In genomic region chr8:122749333-122749958, GRCm38 (mm10) we compare ENCODE assay signal across 13 mouse cellular contexts. TPM values are rescaled to one million over a fixed set of nuclear protein-coding genes. Genes with fewer than 3 reads are reported as not detected.
DNase-seq lines count a peak whose midpoint lies in the region; ATAC-seq and TF ChIP-seq lines count a peak whose summit lies in the region.
"Had no signal": no experiment of that assay in that cellular context is flagged by ENCODE, and none has a peak within 500 bp of the region (broad histone marks: within the 10 kb centered on the region; RNA-seq: fewer than 3 reads in every experiment).

No protein-coding gene starts in this region.

- H3K36me3 ChIP-seq in neural tube, embryonic 12.5 days: no peaks in the 10 kb centered on the region
- no peaks in the 10 kb centered on the region for H3K36me3 ChIP-seq in forebrain, embryonic 14.5 days (ENCODE audit: control insufficient read depth, insufficient read depth, low read length)
- H3K36me3 ChIP-seq in hindbrain, embryonic 15.5 days: no peaks in the 10 kb centered on the region

- 56% methylated on average over 6 of the region's 6 CpGs for WGBS in neural tube, embryonic 12.5 days
- WGBS in forebrain, embryonic 14.5 days: 50% methylated on average over 6 of the region's 6 CpGs
- WGBS in hindbrain, embryonic 15.5 days: 34% methylated on average over 6 of the region's 6 CpGs
- 29% methylated on average over 6 of the region's 6 CpGs for WGBS in olfactory bulb, adult 2 months

- H3K27ac ChIP-seq in neural tube, embryonic 12.5 days: 0 out of 2 replicates have a peak overlapping the region, but pooled peaks have one; percentile 33
- H3K27ac ChIP-seq in forebrain, embryonic 14.5 days (ENCODE audit: low read depth, low read length): peak overlapping the region; percentile 67
- H3K27ac ChIP-seq in hindbrain, embryonic 15.5 days (replicated peaks): peak overlapping the region; percentile 55
- H3K27ac ChIP-seq in olfactory bulb, adult 2 months (ENCODE audit: insufficient read depth, low read depth, low read length): peak overlapping the region; percentile 87

- H3K4me3 ChIP-seq in neural tube, embryonic 12.5 days: no peak overlapping the region
- no peak overlapping the region for H3K4me3 ChIP-seq in forebrain, embryonic 14.5 days (ENCODE audit: low read depth, low read length)
- H3K4me3 ChIP-seq in hindbrain, embryonic 15.5 days: peak overlapping the region; percentile 30; the same call in 1 of the 2 replicates
- H3K4me3 ChIP-seq in olfactory bulb, adult 2 months (ENCODE audit: insufficient read depth, low read depth, low read length): peak overlapping the region; percentile 19
- H3K4me3 ChIP-seq: megakaryocyte, embryonic 14.5 days had no signal

- TF ChIP-seq POLR2A in olfactory bulb, adult 2 months (IDR thresholded peaks at IDR 0.05; ENCODE audit: insufficient read depth, low read depth, low read length): no peak

- no peaks in the 10 kb centered on the region for H3K9me3 ChIP-seq in neural tube, embryonic 12.5 days
- no peaks in the 10 kb centered on the region for H3K9me3 ChIP-seq in forebrain, embryonic 14.5 days (replicated peaks; ENCODE audit: control insufficient read depth, low read length)
- no peaks in the 10 kb centered on the region for H3K9me3 ChIP-seq in hindbrain, embryonic 15.5 days

- TF ChIP-seq CTCF in olfactory bulb, adult 2 months (IDR thresholded peaks at IDR 0.05; ENCODE audit: insufficient read depth, low read depth, low read length): no peak

- no peak for ATAC-seq in neural tube, embryonic 12.5 days (ENCODE audit: low FRiP score, low read depth)
- no peak for ATAC-seq in forebrain, embryonic 14.5 days
- no peak for ATAC-seq in hindbrain, embryonic 15.5 days (ENCODE audit: low FRiP score, low read depth)
- ATAC-seq: CD4-positive, CD25-positive, alpha-beta regulatory T cell, adult 4 months had no signal

- no peak overlapping the region for H3K4me2 ChIP-seq in neural tube, embryonic 12.5 days (replicated peaks)
- no peak overlapping the region for H3K4me2 ChIP-seq in forebrain, embryonic 14.5 days (ENCODE audit: low read length)
- H3K4me2 ChIP-seq in hindbrain, embryonic 15.5 days: peak overlapping the region; percentile 46
- H3K4me2 ChIP-seq: heart, embryonic 11.5 days had no signal

- peaks cover 55% of the 10 kb centered on the region for H3K4me1 ChIP-seq in neural tube, embryonic 12.5 days
- peaks cover 70% of the 10 kb centered on the region for H3K4me1 ChIP-seq in forebrain, embryonic 14.5 days (ENCODE audit: control insufficient read depth, insufficient read depth, low read length)
- peaks cover 79% of the 10 kb centered on the region for H3K4me1 ChIP-seq in hindbrain, embryonic 15.5 days (replicated peaks)
- H3K4me1 ChIP-seq in olfactory bulb, adult 2 months (ENCODE audit: control insufficient read depth, insufficient read depth, low read length): peaks cover 65% of the 10 kb centered on the region

- H3K27me3 ChIP-seq in neural tube, embryonic 12.5 days (replicated peaks): 0 out of 2 replicates have a peak, but pooled peaks cover 6% of the 10 kb centered on the region
- no peaks in the 10 kb centered on the region for H3K27me3 ChIP-seq in forebrain, embryonic 14.5 days (replicated peaks; ENCODE audit: control insufficient read depth, insufficient read depth, low read length)
- H3K27me3 ChIP-seq in hindbrain, embryonic 15.5 days: no peaks in the 10 kb centered on the region; the same call in 1 of the 2 replicates

- DNase-seq in neural tube, embryonic 10.5 days (ENCODE audit: extremely low spot score, low spot score): no peak
- peak; percentile 48 for DNase-seq in forebrain, embryonic 14.5 days (ENCODE audit: low spot score)
- no peak for DNase-seq in testis, postnatal 10 days (ENCODE audit: low spot score)
- no peak for DNase-seq in kidney, postnatal 10 days
- DNase-seq: cerebellum, adult 9-11 months; gastrocnemius, postnatal 14 days; kidney, adult 8-10 months had no signal

- H3K9ac ChIP-seq in neural tube, embryonic 12.5 days: no peak overlapping the region
- H3K9ac ChIP-seq in forebrain, embryonic 14.5 days (ENCODE audit: low read length): no peak overlapping the region
- H3K9ac ChIP-seq in hindbrain, embryonic 15.5 days: no peak overlapping the region

RNA-seq across cellular contexts. Expression of gene Acsf3, which starts 25.8 kb away (rescaled TPM):
- 16.6 and 18.3 TPM in 2 replicates for polyA plus RNA-seq in neural tube, embryonic 12.5 days (2016; fragmentation: Nextera tagmentation; extraction: Ambion mirVana)
- 13.7 and 15.8 TPM in 2 replicates for polyA plus RNA-seq in forebrain, embryonic 14.5 days (2014; fragmentation: Nextera tagmentation; extraction: Ambion mirVana)
- polyA plus RNA-seq in hindbrain, embryonic 15.5 days (2015; fragmentation: Nextera tagmentation; extraction: Ambion mirVana): 15.6 and 17.1 TPM in 2 replicates
- polyA plus RNA-seq in olfactory bulb, adult 2 months (2012; ENCODE audit: insufficient read depth, insufficient read length, low replicate concordance, missing spikeins): not detected in 2 replicates

RNA-seq across cellular contexts. Expression of gene Cbfa2t3, which starts 50.5 kb away (rescaled TPM):
- 15.3 and 16.7 TPM in 2 replicates for polyA plus RNA-seq in neural tube, embryonic 12.5 days (2016; fragmentation: Nextera tagmentation; extraction: Ambion mirVana)
- polyA plus RNA-seq in forebrain, embryonic 14.5 days (2014; fragmentation: Nextera tagmentation; extraction: Ambion mirVana): 10.4 and 11.5 TPM in 2 replicates
- polyA plus RNA-seq in hindbrain, embryonic 15.5 days (2015; fragmentation: Nextera tagmentation; extraction: Ambion mirVana): 19.1 and 21.2 TPM in 2 replicates
- polyA plus RNA-seq in olfactory bulb, adult 2 months (2012; ENCODE audit: insufficient read depth, insufficient read length, low replicate concordance, missing spikeins): not detected in 2 replicates

Comparison
In these comparisons a context has a peak if more than half of its experiments do, and no peak if none do; other contexts are left out.
1. H3K27ac ChIP-seq: peak in every context shown above with its lines; median percentile 87 in olfactory bulb, adult 2 months; 67 in forebrain, embryonic 14.5 days; 55 in hindbrain, embryonic 15.5 days; 33 in neural tube, embryonic 12.5 days.
2. H3K4me3 ChIP-seq: peak in hindbrain, embryonic 15.5 days (single experiment) and olfactory bulb, adult 2 months (single experiment); none in neural tube, embryonic 12.5 days (single experiment) and forebrain, embryonic 14.5 days (single experiment).
3. RNA of gene Acsf3, which starts 25.8 kb away (polyA plus RNA-seq): 16.6 to 18.3 TPM in neural tube, embryonic 12.5 days, 15.6 to 17.1 TPM in hindbrain, embryonic 15.5 days and 13.7 to 15.8 TPM in forebrain, embryonic 14.5 days; not detected in olfactory bulb, adult 2 months; every median in the first group is over 10 times any median in the second.